7 mouse cellular contexts compared by ENCODE assay signal in genomic region chr7:58844449-58844848, GRCm38 (mm10).
DNase-seq lines count a peak whose midpoint lies in the region; ATAC-seq and TF ChIP-seq lines count a peak whose summit lies in the region.

No protein-coding gene starts in this region.

- H3K4me1 ChIP-seq in lung, embryonic 15.5 days = peaks cover 16% of the 10 kb centered on the region
- H3K4me1 ChIP-seq in lung, adult 2 months (ENCODE audit: control insufficient read depth, insufficient read depth, low read length) = peaks cover 3% of the 10 kb centered on the region
- H3K4me1 ChIP-seq in liver, embryonic 12.5 days = 0 out of 2 replicates have a peak, but pooled peaks cover 3% of the 10 kb centered on the region
- H3K4me1 ChIP-seq in stomach, embryonic 15.5 days = peaks cover 11% of the 10 kb centered on the region; the same call in 1 of the 2 replicates

- H3K4me2 ChIP-seq in lung, embryonic 15.5 days = peak overlapping the region; percentile 40
- H3K4me2 ChIP-seq in liver, embryonic 12.5 days = 0 out of 2 replicates have a peak overlapping the region, but pooled peaks have one; percentile 25
- H3K4me2 ChIP-seq in stomach, embryonic 15.5 days = peak overlapping the region; percentile 40

- 26% methylated on average over 4 of the region's 4 CpGs for WGBS in lung, embryonic 15.5 days
- 24% methylated on average over 4 of the region's 4 CpGs for WGBS in lung, adult 2 months
- 20% methylated on average over 4 of the region's 4 CpGs for WGBS in liver, embryonic 12.5 days (ENCODE audit: insufficient replicate concordance)
- 33% methylated on average over 4 of the region's 4 CpGs for WGBS in stomach, embryonic 15.5 days

- H3K9me3 ChIP-seq in lung, embryonic 15.5 days = no peaks in the 10 kb centered on the region
- H3K9me3 ChIP-seq in liver, embryonic 12.5 days (replicated peaks) = no peaks in the 10 kb centered on the region
- H3K9me3 ChIP-seq in stomach, embryonic 15.5 days = no peaks in the 10 kb centered on the region

- ATAC-seq in lung, embryonic 15.5 days (ENCODE audit: borderline replicate concordance, extremely low read depth, low FRiP score, low TSS enrichment) = peak; percentile 37; the same call in 1 of the 2 replicates
- ATAC-seq in granulocyte monocyte progenitor cell, adult 5-6 weeks (replicated peaks; ENCODE audit: poor library complexity, severe bottlenecking) = peak; percentile 18
- no peak for ATAC-seq in liver, embryonic 12.5 days
- ATAC-seq in stomach, embryonic 15.5 days (ENCODE audit: insufficient read depth, low FRiP score, low read depth) = no peak

- H3K9ac ChIP-seq in lung, embryonic 15.5 days = no peak overlapping the region
- no peak overlapping the region for H3K9ac ChIP-seq in liver, embryonic 12.5 days
- no peak overlapping the region for H3K9ac ChIP-seq in stomach, embryonic 15.5 days

- TF ChIP-seq POLR2A in lung, adult 2 months (IDR thresholded peaks at IDR 0.05; ENCODE audit: borderline replicate concordance, extremely low read depth, low read depth, low read length) = no peak

- no peak overlapping the region for H3K4me3 ChIP-seq in lung, embryonic 15.5 days
- no peak overlapping the region for H3K4me3 ChIP-seq in lung, adult 2 months (replicated peaks; ENCODE audit: extremely low read depth, low read depth, low read length)
- H3K4me3 ChIP-seq in liver, embryonic 12.5 days = no peak overlapping the region
- H3K4me3 ChIP-seq in stomach, embryonic 15.5 days (replicated peaks) = peak overlapping the region; percentile 13; the same call in 1 of the 2 replicates

- TF ChIP-seq CTCF in lung, adult 2 months (IDR thresholded peaks at IDR 0.05; ENCODE audit: insufficient read depth, low read length) = no peak

- peak overlapping the region; percentile 60 for H3K27ac ChIP-seq in lung, embryonic 15.5 days
- H3K27ac ChIP-seq in liver, embryonic 12.5 days = no peak overlapping the region
- H3K27ac ChIP-seq in stomach, embryonic 15.5 days = peak overlapping the region; percentile 82; the same call in 1 of the 2 replicates

- no peaks in the 10 kb centered on the region for H3K27me3 ChIP-seq in lung, embryonic 15.5 days
- H3K27me3 ChIP-seq in liver, embryonic 12.5 days (replicated peaks) = no peaks in the 10 kb centered on the region
- no peaks in the 10 kb centered on the region for H3K27me3 ChIP-seq in stomach, embryonic 15.5 days (replicated peaks)

- no peak for DNase-seq in lung, adult 2 months
- DNase-seq in thymus, postnatal 4 days = no peak
- DNase-seq in kidney, adult 11 months = no peak

- H3K36me3 ChIP-seq in lung, embryonic 15.5 days = no peaks in the 10 kb centered on the region
- no peaks in the 10 kb centered on the region for H3K36me3 ChIP-seq in liver, embryonic 12.5 days
- no peaks in the 10 kb centered on the region for H3K36me3 ChIP-seq in stomach, embryonic 15.5 days

Comparison
In these comparisons a context has a peak if more than half of its experiments do, and no peak if none do; other contexts are left out.
1. ATAC-seq: peak in lung, embryonic 15.5 days (single experiment) and granulocyte monocyte progenitor cell, adult 5-6 weeks (single experiment); none in liver, embryonic 12.5 days (single experiment) and stomach, embryonic 15.5 days (single experiment).
2. Peak in every context shown above with its lines, with median percentiles within 50 percentile points of each other: H3K4me2 ChIP-seq.